Mouse (Mus musculus): ENCODE measurements around the gene Tspan31. TPM values are rescaled to one million over a fixed set of nuclear protein-coding genes. Genes with fewer than 3 reads are reported as not detected.

The Tspan31 gene
- polyA plus RNA-seq (2016; fragmentation: Nextera tagmentation; extraction: Ambion mirVana): 165 and 167 TPM in 2 replicates

GRCm38 (mm10) chr10:127070190-127071121, at the start of gene Tspan31:
TSS of gene Tspan31 (minus strand) at chr10:127070264.
- Histone ChIP-seq H3K9ac (replicated peaks) (peak within 1 kb of the TSS; percentile 69), H3K27ac (replicated peaks) (peak within 1 kb of the TSS; percentile 89), H3K9me3 (no peaks in the 10 kb centered on the region), H3K4me3 (peak within 1 kb of the TSS; percentile 61), H3K4me2 (replicated peaks) (peak within 1 kb of the TSS; percentile 76), H3K27me3 (peaks cover 5% of the 10 kb centered on the region), H3K4me1 (peaks cover 32% of the 10 kb centered on the region), H3K36me3 (peaks cover 34% of the 10 kb centered on the region)
- WGBS: 3% methylated on average over 36 of the region's 36 CpGs
- ATAC-seq (ENCODE audit: low FRiP score, low read depth): peak; percentile 92

GRCm38 (mm10) chr10:127119229-127119628, 49.2 kb upstream of the Tspan31 start:
- no peak overlapping the region for H3K4me2 ChIP-seq (replicated peaks)
- no peaks in the 10 kb centered on the region for H3K9me3 ChIP-seq
- no peak overlapping the region for H3K27ac ChIP-seq (replicated peaks)
- 91% methylated on average over 10 of the region's 10 CpGs for WGBS
- no peak overlapping the region for H3K9ac ChIP-seq (replicated peaks)
- peaks cover 27% of the 10 kb centered on the region for H3K4me1 ChIP-seq
- H3K27me3 ChIP-seq: no peaks in the 10 kb centered on the region
- H3K36me3 ChIP-seq: peaks cover 45% of the 10 kb centered on the region
- no peak overlapping the region for H3K4me3 ChIP-seq
- ATAC-seq (ENCODE audit: low FRiP score, low read depth): no peak

- no peaks in the 10 kb centered on the region for H3K9me3 ChIP-seq
- H3K36me3 ChIP-seq: peaks cover 45% of the 10 kb centered on the region
- H3K27ac ChIP-seq (replicated peaks): no peak overlapping the region
- 93% methylated on average over 11 of the region's 11 CpGs for WGBS
- H3K27me3 ChIP-seq: no peaks in the 10 kb centered on the region
- peaks cover 25% of the 10 kb centered on the region for H3K4me1 ChIP-seq
- no peak overlapping the region for H3K9ac ChIP-seq (replicated peaks)
- no peak for ATAC-seq (ENCODE audit: low FRiP score, low read depth)
- H3K4me3 ChIP-seq: no peak overlapping the region
- H3K4me2 ChIP-seq (replicated peaks): no peak overlapping the region
These were observed 48.4 kb upstream of the Tspan31 start for GRCm38 (mm10) chr10:127118470-127118869.

GRCm38 (mm10) chr10:127115068-127115467, 45.0 kb upstream of the Tspan31 start:
- no peaks in the 10 kb centered on the region for H3K9me3 ChIP-seq
- WGBS: 79% methylated on average over 2 of the region's 2 CpGs
- H3K27ac ChIP-seq (replicated peaks): no peak overlapping the region
- H3K4me3 ChIP-seq: no peak overlapping the region
- H3K9ac ChIP-seq (replicated peaks): no peak overlapping the region
- H3K36me3 ChIP-seq: peaks cover 60% of the 10 kb centered on the region
- ATAC-seq (ENCODE audit: low FRiP score, low read depth): no peak
- peaks cover 6% of the 10 kb centered on the region for H3K4me1 ChIP-seq
- no peaks in the 10 kb centered on the region for H3K27me3 ChIP-seq
- H3K4me2 ChIP-seq (replicated peaks): no peak overlapping the region

- H3K4me1 ChIP-seq: no peaks in the 10 kb centered on the region
- H3K4me3 ChIP-seq: no peak overlapping the region
- no peak overlapping the region for H3K4me2 ChIP-seq (replicated peaks)
- no peaks in the 10 kb centered on the region for H3K9me3 ChIP-seq
- no peak for ATAC-seq (ENCODE audit: low FRiP score, low read depth)
- WGBS: 90% methylated on average over 11 of the region's 11 CpGs
- H3K36me3 ChIP-seq: peaks cover 57% of the 10 kb centered on the region
- no peak overlapping the region for H3K27ac ChIP-seq (replicated peaks)
- no peak overlapping the region for H3K9ac ChIP-seq (replicated peaks)
- H3K27me3 ChIP-seq: no peaks in the 10 kb centered on the region
These were observed 44.3 kb upstream of the Tspan31 start for GRCm38 (mm10) chr10:127114408-127114807.

GRCm38 (mm10) chr10:127111001-127111887, 41.2 kb upstream of the Tspan31 start:
- Histone ChIP-seq H3K27ac (replicated peaks) (no peak overlapping the region), H3K9ac (replicated peaks) (no peak overlapping the region), H3K27me3 (no peaks in the 10 kb centered on the region), H3K4me1 (no peaks in the 10 kb centered on the region), H3K9me3 (no peaks in the 10 kb centered on the region), H3K36me3 (peaks cover 37% of the 10 kb centered on the region), H3K4me2 (replicated peaks) (no peak overlapping the region), H3K4me3 (no peak overlapping the region)
- no peak for ATAC-seq (ENCODE audit: low FRiP score, low read depth)
- 93% methylated on average over 15 of the region's 15 CpGs for WGBS

GRCm38 (mm10) chr10:127108262-127108583, 38.2 kb upstream of the Tspan31 start:
- Histone ChIP-seq H3K4me2 (replicated peaks) (no peak overlapping the region), H3K4me3 (no peak overlapping the region), H3K9me3 (no peaks in the 10 kb centered on the region), H3K27ac (replicated peaks) (no peak overlapping the region), H3K9ac (replicated peaks) (no peak overlapping the region), H3K27me3 (no peaks in the 10 kb centered on the region), H3K4me1 (no peaks in the 10 kb centered on the region), H3K36me3 (peaks cover 44% of the 10 kb centered on the region)
- 83% methylated on average over 3 of the region's 3 CpGs for WGBS
- no peak for ATAC-seq (ENCODE audit: low FRiP score, low read depth)

- no peaks in the 10 kb centered on the region for H3K4me1 ChIP-seq
- no peaks in the 10 kb centered on the region for H3K27me3 ChIP-seq
- H3K4me3 ChIP-seq: no peak overlapping the region
- H3K9me3 ChIP-seq: no peaks in the 10 kb centered on the region
- 92% methylated on average over 16 of the region's 16 CpGs for WGBS
- ATAC-seq (ENCODE audit: low FRiP score, low read depth): no peak
- H3K27ac ChIP-seq (replicated peaks): no peak overlapping the region
- H3K9ac ChIP-seq (replicated peaks): no peak overlapping the region
- no peak overlapping the region for H3K4me2 ChIP-seq (replicated peaks)
- H3K36me3 ChIP-seq: peaks cover 40% of the 10 kb centered on the region
These were observed 37.6 kb upstream of the Tspan31 start for GRCm38 (mm10) chr10:127107563-127108261.

- Histone ChIP-seq H3K36me3 (peaks cover 48% of the 10 kb centered on the region), H3K4me1 (no peaks in the 10 kb centered on the region)
- WGBS: 89% methylated on average over 7 of the region's 7 CpGs
These were observed 33.6 kb upstream of the Tspan31 start for GRCm38 (mm10) chr10:127103631-127104030.

GRCm38 (mm10) chr10:127101151-127101550, 31.1 kb upstream of the Tspan31 start:
- WGBS: 82% methylated on average over 6 of the region's 6 CpGs

More at GRCm38 (mm10) chr10:127103631-127104030, 33.6 kb upstream of the Tspan31 start:
- Histone ChIP-seq H3K4me3 (no peak overlapping the region), H3K27me3 (no peaks in the 10 kb centered on the region), H3K9me3 (no peaks in the 10 kb centered on the region), H3K27ac (replicated peaks) (no peak overlapping the region), H3K9ac (replicated peaks) (no peak overlapping the region), H3K4me2 (replicated peaks) (no peak overlapping the region)
- no peak for ATAC-seq (ENCODE audit: low FRiP score, low read depth)

GRCm38 (mm10) chr10:127100414-127100813, 30.4 kb upstream of the Tspan31 start:
- H3K4me2 ChIP-seq (replicated peaks): no peak overlapping the region
- H3K4me3 ChIP-seq: no peak overlapping the region
- no peak overlapping the region for H3K9ac ChIP-seq (replicated peaks)
- no peaks in the 10 kb centered on the region for H3K27me3 ChIP-seq
- WGBS: 92% methylated on average over 8 of the region's 8 CpGs
- ATAC-seq (ENCODE audit: low FRiP score, low read depth): no peak
- no peak overlapping the region for H3K27ac ChIP-seq (replicated peaks)
- H3K36me3 ChIP-seq: peaks cover 64% of the 10 kb centered on the region
- no peaks in the 10 kb centered on the region for H3K9me3 ChIP-seq
- no peaks in the 10 kb centered on the region for H3K4me1 ChIP-seq

More at GRCm38 (mm10) chr10:127101151-127101550, 31.1 kb upstream of the Tspan31 start:
- Histone ChIP-seq H3K9ac (replicated peaks) (no peak overlapping the region), H3K4me1 (no peaks in the 10 kb centered on the region), H3K36me3 (peaks cover 61% of the 10 kb centered on the region), H3K9me3 (no peaks in the 10 kb centered on the region), H3K4me2 (replicated peaks) (no peak overlapping the region), H3K27me3 (no peaks in the 10 kb centered on the region), H3K4me3 (no peak overlapping the region), H3K27ac (replicated peaks) (no peak overlapping the region)
- no peak for ATAC-seq (ENCODE audit: low FRiP score, low read depth)

Data from midbrain, embryonic 12.5 days (tissue).